Mouse (Mus musculus): ENCODE results near the gene Akap8.

Akap8 gene

DNA sequence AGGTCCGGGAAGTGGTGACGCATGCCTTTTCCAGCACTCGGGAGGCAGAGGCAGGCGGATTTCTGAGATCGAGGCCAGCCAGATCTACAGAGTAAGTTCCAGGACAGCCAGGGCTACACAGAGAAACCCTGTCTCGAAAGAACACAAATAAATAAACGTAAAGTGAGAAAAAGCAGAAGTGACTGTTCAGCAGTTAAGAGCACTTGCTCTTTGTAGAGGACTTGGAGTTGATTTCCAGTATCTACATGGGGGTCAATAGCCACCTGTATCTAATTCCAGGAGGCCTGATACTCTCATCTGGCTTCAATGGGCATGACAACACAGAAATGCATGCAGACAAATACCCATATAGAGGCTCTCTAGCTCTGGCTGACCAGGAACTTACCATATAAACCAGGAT lies 51.9 kb downstream of the Akap8 start:
- no peak overlapping the region for H3K4me3 ChIP-seq (replicated peaks; ENCODE audit: low read length)
- peaks cover 89% of the 10 kb centered on the region for H3K4me1 ChIP-seq (replicated peaks; ENCODE audit: low read depth, low read length)
- H3K9me3 ChIP-seq (ENCODE audit: low read length) = no peaks in the 10 kb centered on the region
- peaks cover 64% of the 10 kb centered on the region for H3K36me3 ChIP-seq (ENCODE audit: insufficient read depth, low read length)
- H3K27me3 ChIP-seq (ENCODE audit: insufficient read depth, low read length) = no peaks in the 10 kb centered on the region
- no peak for TF ChIP-seq CTCF (conservative IDR thresholded peaks at IDR 0.05; ENCODE audit: low read length)
- no peak for TF ChIP-seq POU5F1 (IDR thresholded peaks at IDR 0.05; ENCODE audit: borderline replicate concordance, low read length)
- TF ChIP-seq NANOG (IDR thresholded peaks at IDR 0.05; ENCODE audit: borderline replicate concordance, low read length) = no peak

DNA sequence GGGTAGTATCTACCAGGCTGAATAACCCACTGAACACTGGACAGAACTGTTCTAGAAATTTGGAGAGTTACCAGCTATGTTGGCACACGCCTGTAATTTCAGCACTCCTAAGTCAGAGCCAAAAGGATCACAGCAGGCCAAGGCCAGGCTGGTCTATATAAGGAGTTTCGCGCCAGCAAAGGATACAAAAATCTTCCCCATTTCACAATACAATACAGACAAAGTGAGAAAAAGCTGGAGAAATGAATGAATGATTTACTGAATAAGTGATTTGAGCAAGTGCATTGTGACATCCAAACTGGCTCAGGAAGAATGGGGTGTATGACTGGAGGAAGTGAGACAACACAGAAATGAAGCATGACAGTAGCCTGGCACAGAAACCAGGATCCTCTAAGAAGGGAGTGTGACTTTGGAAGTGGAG lies 52.5 kb downstream of the Akap8 start:
- Histone ChIP-seq H3K4me1 (replicated peaks; ENCODE audit: low read depth, low read length) (peaks cover 89% of the 10 kb centered on the region), H3K9me3 (ENCODE audit: low read length) (no peaks in the 10 kb centered on the region), H3K27me3 (ENCODE audit: insufficient read depth, low read length) (no peaks in the 10 kb centered on the region), H3K4me3 (replicated peaks; ENCODE audit: low read length) (no peak overlapping the region), H3K36me3 (ENCODE audit: insufficient read depth, low read length) (peaks cover 67% of the 10 kb centered on the region)
- TF ChIP-seq CTCF (conservative IDR thresholded peaks at IDR 0.05; ENCODE audit: low read length) = no peak
- TF ChIP-seq POU5F1 (IDR thresholded peaks at IDR 0.05; ENCODE audit: borderline replicate concordance, low read length) = no peak
- no peak for TF ChIP-seq NANOG (IDR thresholded peaks at IDR 0.05; ENCODE audit: borderline replicate concordance, low read length)

DNA sequence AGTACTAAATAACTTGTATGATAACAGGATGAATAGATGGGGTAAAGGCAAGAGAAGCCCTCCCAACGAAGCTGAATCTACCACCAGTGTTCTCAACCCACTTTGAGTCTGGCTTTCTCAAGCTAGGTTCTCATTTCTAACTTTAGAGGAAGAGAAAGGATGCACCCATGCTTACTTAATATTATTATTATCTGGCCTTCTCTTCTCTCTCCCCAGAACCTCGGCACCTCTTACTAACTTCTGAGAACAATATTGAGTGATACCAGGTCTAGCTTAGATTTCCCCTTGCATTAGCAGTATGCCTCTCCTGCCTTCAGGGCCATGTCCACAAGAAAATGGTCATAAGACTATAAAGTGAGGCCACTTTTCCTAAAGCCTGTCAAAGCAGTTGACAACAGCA lies 52.9 kb downstream of the Akap8 start:
- TF ChIP-seq POU5F1 (IDR thresholded peaks at IDR 0.05; ENCODE audit: borderline replicate concordance, low read length) (no peak), CTCF (conservative IDR thresholded peaks at IDR 0.05; ENCODE audit: low read length) (no peak), NANOG (IDR thresholded peaks at IDR 0.05; ENCODE audit: borderline replicate concordance, low read length) (no peak)
- Histone ChIP-seq H3K9me3 (ENCODE audit: low read length) (no peaks in the 10 kb centered on the region), H3K4me1 (replicated peaks; ENCODE audit: low read depth, low read length) (peaks cover 88% of the 10 kb centered on the region), H3K4me3 (replicated peaks; ENCODE audit: low read length) (no peak overlapping the region), H3K36me3 (ENCODE audit: insufficient read depth, low read length) (peaks cover 63% of the 10 kb centered on the region), H3K27me3 (ENCODE audit: insufficient read depth, low read length) (no peaks in the 10 kb centered on the region)

DNA sequence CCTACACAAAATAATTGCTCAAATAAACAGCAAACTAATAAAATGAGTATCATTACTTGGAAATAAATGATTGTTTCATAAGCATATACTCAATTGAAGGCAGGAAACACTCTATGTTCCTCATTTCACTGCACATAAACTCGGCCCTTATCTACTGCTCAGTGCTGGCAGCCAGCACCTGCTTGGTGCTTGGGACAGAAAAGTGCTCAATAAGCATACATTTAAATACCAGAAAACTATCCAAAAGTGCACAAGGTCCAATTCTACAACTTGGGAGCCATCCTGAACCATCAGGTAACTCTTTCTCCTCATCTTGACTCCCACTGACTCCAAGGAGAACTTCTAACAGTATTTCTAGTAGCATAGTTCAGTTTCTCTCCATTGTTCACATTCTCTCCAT lies 53.4 kb downstream of the Akap8 start:
- Histone ChIP-seq H3K4me3 (replicated peaks; ENCODE audit: low read length) (no peak overlapping the region), H3K9me3 (ENCODE audit: low read length) (no peaks in the 10 kb centered on the region)
- TF ChIP-seq NANOG (IDR thresholded peaks at IDR 0.05; ENCODE audit: borderline replicate concordance, low read length) (no peak), CTCF (conservative IDR thresholded peaks at IDR 0.05; ENCODE audit: low read length) (no peak), POU5F1 (IDR thresholded peaks at IDR 0.05; ENCODE audit: borderline replicate concordance, low read length) (no peak)

DNA sequence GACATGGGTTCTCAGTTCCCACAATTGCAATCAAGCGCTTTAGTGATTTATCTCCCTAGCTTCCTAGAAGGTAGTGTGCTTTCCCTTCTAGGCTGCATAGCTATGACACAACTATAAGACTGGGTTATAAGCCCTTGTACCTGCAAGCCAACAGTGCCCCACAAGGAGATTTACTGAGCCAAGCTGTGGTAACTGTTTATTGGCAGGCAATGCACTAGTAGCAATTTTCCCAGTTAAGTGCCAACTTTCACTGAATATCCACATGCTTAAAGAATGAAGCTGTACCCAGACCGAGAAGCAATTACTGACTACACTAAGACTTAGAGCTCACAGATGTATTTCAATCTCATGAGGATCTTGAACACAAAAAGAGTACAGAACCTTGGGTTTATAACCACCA lies 57.4 kb downstream of the Akap8 start:
- TF ChIP-seq POU5F1 (IDR thresholded peaks at IDR 0.05; ENCODE audit: borderline replicate concordance, low read length) (no peak), CTCF (conservative IDR thresholded peaks at IDR 0.05; ENCODE audit: low read length) (no peak), NANOG (IDR thresholded peaks at IDR 0.05; ENCODE audit: borderline replicate concordance, low read length) (no peak)

More for the DNA sequence above, 53.4 kb downstream of the Akap8 start:
- Histone ChIP-seq H3K27me3 (ENCODE audit: insufficient read depth, low read length) (no peaks in the 10 kb centered on the region), H3K36me3 (ENCODE audit: insufficient read depth, low read length) (peaks cover 62% of the 10 kb centered on the region), H3K4me1 (replicated peaks; ENCODE audit: low read depth, low read length) (peaks cover 88% of the 10 kb centered on the region)

DNA sequence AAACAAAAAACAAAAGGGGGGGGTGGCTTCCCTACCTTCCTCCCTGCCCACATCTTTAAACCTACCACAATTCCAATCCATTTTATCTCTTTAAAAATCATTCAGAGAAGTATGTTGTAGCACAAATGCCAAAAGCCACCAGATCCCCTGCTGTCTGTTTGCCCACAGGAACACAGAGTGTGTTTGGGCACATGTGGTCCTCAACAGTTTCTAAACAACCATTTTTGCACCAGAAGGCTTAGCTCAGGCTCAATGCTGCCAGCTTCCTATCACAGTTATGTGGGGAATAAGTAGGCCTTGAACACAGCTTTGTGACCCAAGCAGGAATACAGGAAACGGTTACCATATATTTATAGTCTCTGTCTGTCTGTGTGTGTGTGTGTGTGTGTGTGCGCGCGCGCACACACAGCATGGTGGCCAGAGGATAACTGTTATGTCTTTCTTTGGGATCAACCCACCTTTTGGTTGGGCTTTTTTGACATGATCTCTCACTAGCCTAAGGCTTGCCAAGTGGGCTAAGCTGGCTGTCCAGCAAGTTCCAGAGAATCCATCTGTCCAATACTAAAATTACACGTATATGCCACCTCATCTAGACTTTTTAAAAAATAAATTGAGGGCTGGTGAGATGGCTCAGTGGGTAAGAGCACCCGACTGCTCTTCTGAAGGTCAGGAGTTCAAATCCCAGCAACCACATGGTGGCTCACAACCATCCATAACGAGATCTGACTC lies 58.0 kb downstream of the Akap8 start:
- no peak for TF ChIP-seq CTCF (conservative IDR thresholded peaks at IDR 0.05; ENCODE audit: low read length)
- no peak for TF ChIP-seq NANOG (IDR thresholded peaks at IDR 0.05; ENCODE audit: borderline replicate concordance, low read length)
- no peak for TF ChIP-seq POU5F1 (IDR thresholded peaks at IDR 0.05; ENCODE audit: borderline replicate concordance, low read length)
- Histone ChIP-seq H3K4me3 (replicated peaks; ENCODE audit: low read length) (no peak overlapping the region), H3K36me3 (ENCODE audit: insufficient read depth, low read length) (peaks cover 46% of the 10 kb centered on the region)

More for the DNA sequence above, 57.4 kb downstream of the Akap8 start:
- Histone ChIP-seq H3K4me3 (replicated peaks; ENCODE audit: low read length) (no peak overlapping the region), H3K4me1 (replicated peaks; ENCODE audit: low read depth, low read length) (peaks cover 87% of the 10 kb centered on the region), H3K36me3 (ENCODE audit: insufficient read depth, low read length) (peaks cover 46% of the 10 kb centered on the region), H3K9me3 (ENCODE audit: low read length) (no peaks in the 10 kb centered on the region), H3K27me3 (ENCODE audit: insufficient read depth, low read length) (no peaks in the 10 kb centered on the region)

DNA sequence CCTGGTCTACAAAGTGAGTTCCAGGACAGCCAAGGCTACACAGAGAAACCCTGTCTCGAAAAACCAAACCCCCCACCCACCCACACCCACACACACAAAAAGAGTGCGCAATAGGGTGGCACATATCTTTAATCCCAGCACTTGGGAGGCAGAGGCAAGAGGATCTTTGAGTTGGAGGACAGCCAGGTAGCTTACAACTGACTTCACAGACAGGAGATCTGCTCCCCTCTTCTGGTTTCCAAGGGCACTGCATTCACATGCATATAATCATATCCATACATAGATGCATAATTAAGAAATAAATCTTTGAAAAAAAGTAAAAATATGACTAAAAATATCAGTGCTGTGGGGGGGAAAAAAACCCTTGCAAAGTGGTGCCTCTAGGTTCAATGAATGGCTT lies 62.2 kb downstream of the Akap8 start:
- H3K4me3 ChIP-seq (replicated peaks; ENCODE audit: low read length) = no peak overlapping the region
- H3K4me1 ChIP-seq (replicated peaks; ENCODE audit: low read depth, low read length) = peaks cover 82% of the 10 kb centered on the region
- no peak for TF ChIP-seq POU5F1 (IDR thresholded peaks at IDR 0.05; ENCODE audit: borderline replicate concordance, low read length)
- TF ChIP-seq CTCF (conservative IDR thresholded peaks at IDR 0.05; ENCODE audit: low read length) = no peak; the same call in 1 of the 2 replicates
- TF ChIP-seq NANOG (IDR thresholded peaks at IDR 0.05; ENCODE audit: borderline replicate concordance, low read length) = no peak
- peaks cover 46% of the 10 kb centered on the region for H3K36me3 ChIP-seq (ENCODE audit: insufficient read depth, low read length)
- H3K9me3 ChIP-seq (ENCODE audit: low read length) = no peaks in the 10 kb centered on the region
- no peaks in the 10 kb centered on the region for H3K27me3 ChIP-seq (ENCODE audit: insufficient read depth, low read length)

More for the DNA sequence above, 58.0 kb downstream of the Akap8 start:
- H3K4me1 ChIP-seq (replicated peaks; ENCODE audit: low read depth, low read length) = peaks cover 87% of the 10 kb centered on the region
- no peaks in the 10 kb centered on the region for H3K27me3 ChIP-seq (ENCODE audit: insufficient read depth, low read length)
- no peaks in the 10 kb centered on the region for H3K9me3 ChIP-seq (ENCODE audit: low read length)

DNA sequence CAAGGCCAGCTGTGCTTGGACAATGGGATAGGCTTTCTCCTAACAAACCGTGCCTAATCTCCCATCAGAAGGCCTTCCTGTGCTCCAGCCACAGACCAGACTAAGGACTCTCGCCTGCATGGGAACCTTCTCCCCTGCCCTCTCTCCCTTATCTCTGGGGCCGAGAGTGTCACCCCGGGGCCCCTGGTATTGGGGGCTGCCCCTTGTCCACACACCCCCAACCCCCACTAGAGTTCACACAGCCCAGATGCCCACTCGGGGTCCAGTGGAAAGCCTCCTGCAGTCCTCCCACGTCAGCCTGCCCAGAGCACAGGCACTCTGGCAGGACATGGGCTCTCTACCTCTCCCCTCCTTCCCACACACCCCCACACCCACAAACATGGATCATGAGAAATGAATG lies 63.1 kb downstream of the Akap8 start:
- H3K9me3 ChIP-seq (ENCODE audit: low read length) = no peaks in the 10 kb centered on the region
- H3K27me3 ChIP-seq (ENCODE audit: insufficient read depth, low read length) = no peaks in the 10 kb centered on the region
- no peak overlapping the region for H3K4me3 ChIP-seq (replicated peaks; ENCODE audit: low read length)
- H3K4me1 ChIP-seq (replicated peaks; ENCODE audit: low read depth, low read length) = peaks cover 83% of the 10 kb centered on the region
- H3K36me3 ChIP-seq (ENCODE audit: insufficient read depth, low read length) = peaks cover 50% of the 10 kb centered on the region
- no peak for TF ChIP-seq POU5F1 (IDR thresholded peaks at IDR 0.05; ENCODE audit: borderline replicate concordance, low read length)
- TF ChIP-seq NANOG (IDR thresholded peaks at IDR 0.05; ENCODE audit: borderline replicate concordance, low read length) = no peak
- TF ChIP-seq CTCF (conservative IDR thresholded peaks at IDR 0.05; ENCODE audit: low read length) = no peak

Measured in E14TG2a.4 (cell line).